Mouse (Mus musculus): ENCODE measurements around the gene Sema4b. TPM values are rescaled to one million over a fixed set of nuclear protein-coding genes. Genes with fewer than 3 reads are reported as not detected.

Sema4b gene
- polyA plus RNA-seq, 1 experiment: 19.2 TPM

DNA sequence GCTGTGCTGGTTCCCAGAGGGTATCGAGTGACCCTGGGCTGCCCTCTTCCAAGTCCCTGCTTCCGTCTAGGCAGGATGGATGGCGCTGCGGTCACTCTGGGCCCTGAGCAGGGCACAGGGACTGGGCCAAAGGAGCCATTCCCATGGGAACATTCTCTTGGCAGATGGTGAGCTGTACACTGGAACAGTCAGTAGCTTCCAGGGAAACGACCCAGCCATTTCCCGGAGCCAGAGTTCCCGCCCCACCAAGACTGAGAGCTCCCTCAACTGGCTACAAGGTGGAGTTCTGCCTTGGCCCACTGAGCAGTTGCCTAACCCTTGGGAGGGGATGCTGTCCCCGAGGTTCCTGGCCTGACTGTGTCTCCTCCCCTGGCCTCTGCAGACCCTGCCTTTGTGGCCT is 29.9 kb downstream of the Sema4b start:
- no peak for DNase-seq (ENCODE audit: low read depth)

- no peak for DNase-seq (ENCODE audit: low read depth)
Measured at GRCm38 (mm10) chr7:80218666-80219065, 32.0 kb downstream of the Sema4b start.

- no peak for DNase-seq (ENCODE audit: low read depth)
Measured at GRCm38 (mm10) chr7:80220237-80220797, 33.7 kb downstream of the Sema4b start.

DNA sequence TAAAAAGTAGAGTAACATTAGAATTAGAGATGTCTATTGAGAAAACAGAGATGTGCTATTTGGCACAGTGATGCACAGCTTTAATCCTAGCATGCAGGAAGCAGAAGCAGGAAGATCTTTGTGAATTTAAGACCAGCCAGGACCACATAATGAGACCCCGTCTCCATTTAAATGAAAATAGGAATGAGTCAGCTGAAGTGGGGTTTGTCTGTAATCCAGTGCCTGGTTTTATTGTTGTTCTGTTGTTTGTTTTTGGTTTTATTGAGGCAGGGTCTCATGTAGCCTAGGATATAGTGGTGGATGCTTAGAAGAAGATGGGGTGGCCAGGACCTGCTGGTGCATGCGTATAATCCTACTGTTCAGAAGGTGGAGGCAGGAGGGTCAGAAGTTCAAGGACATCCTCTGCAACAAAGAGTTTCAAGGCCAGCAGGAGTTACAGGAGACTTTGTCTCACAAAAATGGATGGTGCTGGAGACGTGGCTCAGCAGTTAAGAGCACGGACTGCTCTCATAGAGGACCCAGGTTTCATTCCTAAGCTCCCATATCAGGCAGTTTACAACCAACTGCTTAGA is 34.6 kb downstream of the Sema4b start:
- DNase-seq (ENCODE audit: low read depth): no peak

DNA sequence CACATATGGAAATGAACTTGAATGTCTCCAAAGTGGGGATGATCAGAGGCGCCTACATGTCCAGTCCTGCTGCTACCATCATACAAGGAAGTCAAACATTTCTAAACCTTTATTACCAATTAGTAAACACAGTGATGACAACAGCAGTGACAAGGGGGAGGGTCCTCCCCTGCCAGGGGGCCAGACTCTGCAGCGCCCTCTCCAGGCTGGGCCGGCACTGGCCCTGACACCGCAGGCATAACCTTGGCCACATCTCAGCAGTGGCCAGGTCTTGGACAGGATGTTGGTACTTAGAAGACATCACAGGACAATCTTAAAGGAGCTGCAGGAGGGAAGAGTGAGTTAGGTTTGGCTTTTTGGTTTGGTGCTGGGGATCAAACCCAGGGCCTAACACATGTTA is 40.4 kb downstream of the Sema4b start:
- no peak for DNase-seq (ENCODE audit: low read depth)

DNA sequence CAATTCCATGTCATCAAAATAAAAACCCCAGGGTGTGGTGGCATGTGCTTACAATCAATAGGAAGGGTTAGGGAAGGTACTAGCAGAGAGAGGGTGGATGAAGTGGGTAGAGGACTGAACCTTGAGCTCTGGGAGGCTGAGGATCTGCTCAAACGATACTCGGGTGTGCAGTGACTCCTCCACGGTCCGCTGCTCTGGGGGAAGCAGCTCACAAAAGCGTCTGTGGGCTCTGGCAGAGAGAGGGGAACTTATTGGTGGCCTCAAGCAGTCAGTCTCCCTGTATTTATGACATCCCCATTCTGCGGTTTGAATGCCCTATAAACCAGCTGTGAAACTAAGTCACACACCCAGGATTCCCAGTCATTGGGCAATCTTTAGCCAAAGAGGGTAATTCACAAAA is 43.6 kb downstream of the Sema4b start:
- DNase-seq (ENCODE audit: low read depth): no peak

DNA sequence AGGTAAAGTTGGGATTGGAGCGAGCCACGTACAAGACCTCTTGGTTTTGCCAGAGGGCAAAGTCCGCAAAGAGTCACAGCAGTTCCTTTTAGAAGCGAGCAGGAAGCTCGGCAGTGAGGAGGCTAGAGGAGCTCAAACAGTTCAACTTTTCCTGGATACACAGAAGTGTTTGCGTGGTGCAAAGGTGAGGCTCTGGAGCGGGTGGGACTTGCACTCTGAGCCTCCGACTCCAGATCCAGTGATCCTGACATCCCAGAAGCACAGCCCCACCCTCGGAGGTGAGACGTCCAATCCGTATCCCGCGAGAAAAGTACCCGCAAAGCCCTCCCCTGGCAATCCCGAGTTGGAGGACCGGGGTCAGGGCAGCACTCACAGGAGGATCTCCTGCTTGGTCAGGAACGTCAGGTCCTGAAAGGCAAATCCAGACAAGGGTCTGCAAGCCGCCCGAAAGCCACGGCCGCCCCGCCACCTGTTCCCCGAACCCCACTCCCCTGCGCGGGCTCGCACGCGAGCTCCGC is 45.4 kb downstream of the Sema4b start:
- DNase-seq (ENCODE audit: low read depth): no peak

- peak; percentile 56 for DNase-seq (ENCODE audit: low read depth)
Measured at GRCm38 (mm10) chr7:80232489-80233029, 45.9 kb downstream of the Sema4b start, which contains the start of the genes Cib1 and Gdpgp1. Gene Cib1 (minus strand): TSS chr7:80232813. Gene Gdpgp1 (plus strand): TSS chr7:80232865.

- DNase-seq (ENCODE audit: low read depth): no peak
Measured at GRCm38 (mm10) chr7:80233799-80234198, 47.2 kb downstream of the Sema4b start.

- DNase-seq (ENCODE audit: low read depth): no peak
Measured at GRCm38 (mm10) chr7:80238542-80238941, 51.9 kb downstream of the Sema4b start.

- DNase-seq (ENCODE audit: low read depth): no peak
Measured at GRCm38 (mm10) chr7:80241661-80242060, 55.0 kb downstream of the Sema4b start.

- no peak for DNase-seq (ENCODE audit: low read depth)
Measured at GRCm38 (mm10) chr7:80244851-80245250, 58.2 kb downstream of the Sema4b start.

DNA sequence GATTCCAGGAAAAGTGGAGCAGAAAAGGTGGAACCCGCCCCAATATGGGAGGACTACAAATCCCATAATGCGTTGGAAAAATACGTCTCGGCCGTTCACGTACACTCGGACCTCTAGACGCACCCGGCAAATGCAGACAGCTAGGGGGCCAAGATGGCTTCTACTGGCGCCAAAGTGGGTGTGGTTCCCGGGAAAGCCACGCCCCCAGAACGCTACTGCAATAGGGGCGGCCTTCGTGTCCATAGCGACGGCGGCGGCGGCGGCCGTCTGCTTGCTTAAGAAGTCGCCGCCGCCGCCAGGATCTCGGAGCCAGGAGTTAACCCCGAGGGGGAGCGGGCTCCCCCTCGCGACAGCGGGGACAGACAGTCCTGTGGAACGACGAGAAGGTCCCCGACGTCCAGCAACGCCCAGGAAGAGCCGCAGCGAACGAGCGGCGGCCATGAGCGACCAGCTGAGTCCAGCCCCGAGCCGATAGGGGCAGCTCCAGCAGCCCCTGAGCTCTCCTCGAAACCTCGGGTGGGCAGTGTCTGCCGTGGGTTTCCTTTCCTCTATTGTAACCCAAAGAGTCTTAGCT is 59.6 kb downstream of the Sema4b start, which contains the start of gene Ttll13:
Gene Ttll13 (plus strand): TSS at position 229 of the 574 bp plus-strand sequence.
- no peak for DNase-seq (ENCODE audit: low read depth)

DNA sequence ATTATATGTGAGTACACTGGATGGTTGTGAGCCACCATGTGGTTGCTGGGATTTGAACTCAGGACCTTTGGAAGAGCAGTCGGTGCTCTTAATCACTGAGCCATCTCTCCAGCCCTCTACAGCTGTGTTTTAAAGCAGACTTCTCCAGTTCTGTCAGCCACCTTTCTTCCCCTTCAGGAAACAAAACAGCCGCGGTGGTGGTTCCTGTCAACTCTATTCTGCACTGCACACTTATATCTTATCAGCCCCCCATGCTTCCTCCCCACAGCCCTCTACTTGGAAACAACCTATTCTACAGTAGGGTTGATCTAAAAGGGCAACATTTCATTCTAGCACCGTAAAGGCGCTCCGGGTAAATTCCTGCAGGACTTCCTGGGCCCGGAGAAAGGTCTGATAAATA is 60.2 kb downstream of the Sema4b start:
- DNase-seq (ENCODE audit: low read depth): no peak

DNA sequence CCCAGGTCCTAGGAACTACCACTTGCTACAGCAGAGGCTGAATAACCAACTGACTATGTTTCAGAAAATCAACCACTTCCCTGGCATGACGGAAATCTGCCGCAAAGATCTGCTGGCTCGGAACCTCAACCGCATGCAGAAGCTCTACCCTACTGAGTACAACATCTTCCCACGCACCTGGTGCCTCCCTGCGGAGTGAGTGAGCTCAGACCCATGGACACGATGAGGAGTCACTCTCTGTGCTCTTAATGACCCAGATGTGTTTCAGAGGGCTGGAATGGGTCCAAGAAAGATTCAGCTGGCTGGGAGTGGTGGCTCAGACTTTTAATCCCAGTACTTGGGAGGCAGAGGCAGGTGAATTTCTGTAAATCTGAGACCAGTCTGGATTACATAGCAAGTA is 65.8 kb downstream of the Sema4b start:
- DNase-seq (ENCODE audit: low read depth): no peak

DNA sequence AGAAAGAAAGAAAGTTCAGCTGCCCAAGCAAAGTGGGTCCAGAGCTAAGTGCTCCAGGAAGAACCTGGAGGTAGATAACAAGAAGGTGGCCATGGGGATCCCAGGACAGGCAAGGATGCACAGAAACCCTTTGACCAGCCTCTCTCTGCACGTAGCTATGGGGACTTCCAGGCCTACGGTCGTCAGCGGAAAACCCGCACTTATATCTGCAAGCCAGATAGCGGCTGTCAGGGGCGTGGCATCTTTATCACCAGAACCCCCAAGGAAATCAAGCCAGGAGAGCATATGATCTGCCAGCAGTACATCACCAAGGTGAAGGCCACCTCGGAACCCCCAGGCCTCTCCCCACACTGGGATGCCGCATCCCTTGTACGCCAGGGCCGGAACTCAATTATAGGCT is 66.2 kb downstream of the Sema4b start:
- no peak for DNase-seq (ENCODE audit: low read depth)

- no peak for DNase-seq (ENCODE audit: low read depth)
Measured at GRCm38 (mm10) chr7:80255981-80256380, 69.3 kb downstream of the Sema4b start.

- DNase-seq (ENCODE audit: low read depth): no peak
Measured at GRCm38 (mm10) chr7:80257706-80258105, 71.1 kb downstream of the Sema4b start.

- no peak for DNase-seq (ENCODE audit: low read depth)
Measured at GRCm38 (mm10) chr7:80260625-80261371, 74.2 kb downstream of the Sema4b start, which contains the start of gene Ngrn. Gene Ngrn (plus strand): TSS chr7:80261215.

DNA sequence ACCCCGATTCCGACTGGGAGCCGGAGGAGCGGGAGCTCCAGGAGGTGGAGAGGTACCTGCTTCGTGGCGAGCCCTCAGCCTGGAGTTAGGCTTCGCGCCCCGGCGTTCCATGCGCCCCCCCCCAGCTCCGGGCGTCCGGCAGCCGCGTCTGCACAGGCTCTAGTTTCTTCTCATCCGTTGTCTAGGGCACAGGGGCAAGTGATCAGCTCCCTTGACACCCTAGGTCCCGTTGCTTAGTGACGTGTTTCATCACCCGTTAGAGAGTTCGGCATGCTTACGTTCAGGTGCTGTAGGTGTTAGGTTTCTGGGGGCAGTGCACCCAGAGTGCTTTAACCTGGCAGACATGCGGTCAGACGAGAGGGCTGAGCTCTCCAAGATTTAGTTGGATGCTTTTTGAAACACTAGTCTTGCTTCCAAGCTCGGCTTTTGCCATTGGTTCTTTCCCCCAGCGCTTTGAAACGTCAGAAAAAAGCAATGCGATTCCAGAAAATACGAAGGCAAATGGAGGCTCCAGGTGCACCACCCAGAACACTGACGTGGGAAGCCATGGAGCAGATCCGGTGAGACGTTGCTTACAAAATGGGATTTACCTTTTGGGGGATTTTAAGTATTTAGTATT is 74.8 kb downstream of the Sema4b start:
- DNase-seq (ENCODE audit: low read depth): no peak

DNA sequence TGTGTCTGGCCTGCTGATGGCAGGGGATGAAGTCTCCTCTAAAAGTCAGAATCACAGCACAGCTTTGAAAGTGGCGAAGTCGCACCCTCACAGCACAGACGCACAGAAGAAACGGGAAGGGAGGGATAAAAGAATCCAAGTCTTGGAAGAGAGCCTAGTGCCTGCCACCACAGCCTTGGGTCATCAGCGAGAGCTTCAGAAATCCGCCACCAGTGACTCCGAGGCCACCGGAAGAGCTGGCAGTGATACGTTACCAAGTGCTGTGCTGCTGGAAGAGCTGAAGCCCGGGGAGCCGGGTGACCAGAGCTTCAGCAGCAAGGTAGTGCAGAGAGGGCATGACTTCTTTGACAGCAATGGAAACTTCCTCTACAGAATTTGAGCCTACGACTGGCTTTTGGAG is 78.0 kb downstream of the Sema4b start:
- no peak for DNase-seq (ENCODE audit: low read depth)

- DNase-seq (ENCODE audit: low read depth): no peak
Measured at GRCm38 (mm10) chr7:80267764-80268163, 81.1 kb downstream of the Sema4b start.

Data from gonadal fat pad, adult 2 months (tissue).